Mouse (Mus musculus) hindbrain, embryonic 10.5 days (tissue): ENCODE results near the gene Bet1l. TPM values are rescaled to one million over a fixed set of nuclear protein-coding genes. Genes with fewer than 3 reads are reported as not detected.

Source experiments
- DNase-seq: peaks from one replicate; pipeline ENCODE4 v3.0.0-alpha.2; 2017; ENCODE audit warnings: low spot score
- H3K27ac ChIP-seq: fragments of 300-500 bp; sonication (generic); 2 replicates; pipeline ENCODE4 v1.5.1; 2016; ENCODE audit warnings: mild to moderate bottlenecking, moderate library complexity
- H3K27me3 ChIP-seq: fragments of 300-500 bp; sonication (generic); 2 replicates; pipeline ENCODE4 v1.6.1; 2016; ENCODE audit warnings: mild to moderate bottlenecking; ENCODE audit not compliant: poor library complexity, insufficient read depth, severe bottlenecking
- H3K36me3 ChIP-seq: fragments of 300-500 bp; sonication (generic); 2 replicates; pipeline ENCODE4 v1.6.1; 2016; ENCODE audit warnings: mild to moderate bottlenecking, moderate library complexity
- H3K4me1 ChIP-seq: fragments of 300-500 bp; sonication (generic); replicated peaks from 2 replicates; pipeline ENCODE4 v1.6.1; 2016; ENCODE audit warnings: mild to moderate bottlenecking
- H3K4me3 ChIP-seq: fragments of 300-500 bp; sonication (generic); 2 replicates; pipeline ENCODE4 v1.5.1; 2016; ENCODE audit warnings: mild to moderate bottlenecking, moderate library complexity
- H3K9me3 ChIP-seq: fragments of 300-500 bp; sonication (generic); 2 replicates; pipeline ENCODE4 v1.6.1; 2016; ENCODE audit warnings: mild to moderate bottlenecking, moderate library complexity
- WGBS: fragments of 180-500 bp; shearing (Covaris S2); methylation state at CpG from one replicate; pipeline ENCODE4 v1.1.7; 2016; 5-methylcytosine and 5-hydroxymethylcytosine counted together
- polyA plus RNA-seq: library from polyadenylated mRNA; unstranded; fragments of >200 nt; fragmentation: Nextera tagmentation; extraction: Ambion mirVana; gene quantifications from 2 replicates; pipeline ENCODE4 v1.2.1, GENCODE M21; 2016

Gene Bet1l
- polyA plus RNA-seq, 1 experiment from 2014 or later: 28.8 TPM

DNA sequence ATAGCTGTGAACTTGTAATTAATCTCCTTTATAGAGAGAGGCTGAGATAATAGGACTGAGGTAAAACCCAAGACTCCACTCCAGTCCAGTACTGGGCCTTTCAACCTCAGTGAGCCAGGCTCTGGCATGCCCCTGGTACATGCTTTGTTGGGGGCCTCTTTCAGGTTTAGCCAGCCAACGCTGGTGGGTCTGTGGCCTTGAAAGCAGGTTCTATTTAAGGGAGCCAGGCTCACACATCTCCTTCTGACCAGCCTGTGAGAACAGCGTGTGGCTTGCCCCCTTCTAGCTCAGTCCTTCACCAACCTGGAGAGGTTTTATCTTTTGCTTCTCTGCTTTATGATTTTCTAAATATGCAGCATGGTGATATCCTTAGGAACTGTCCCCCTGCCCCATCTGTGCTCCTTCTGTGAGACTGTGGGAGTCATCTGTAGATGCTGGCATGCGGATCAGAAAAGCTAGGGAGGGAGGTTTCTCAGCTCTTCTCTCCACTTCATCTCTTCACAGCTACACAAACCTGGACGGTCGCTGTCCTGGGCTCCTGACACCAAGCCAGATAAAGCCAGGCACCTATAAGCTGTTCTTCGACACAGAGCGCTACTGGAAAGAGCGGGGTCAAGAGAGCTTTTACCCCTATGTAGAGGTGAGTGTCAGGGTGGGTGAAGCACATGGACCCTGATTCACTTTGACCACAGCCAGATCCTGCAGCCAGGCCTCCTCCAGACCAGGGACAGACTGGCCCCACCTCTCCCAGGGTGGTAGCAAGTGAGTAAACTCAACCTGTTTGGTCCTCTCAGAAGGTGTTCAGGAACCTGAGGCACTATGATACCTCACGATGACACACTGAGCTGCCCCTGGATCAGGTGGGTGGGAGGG lies 20.9 kb downstream of the Bet1l start:
- no peak for DNase-seq
- Histone ChIP-seq H3K27me3 (peaks cover 29% of the 10 kb centered on the region), H3K9me3 (no peaks in the 10 kb centered on the region), H3K27ac (no peak overlapping the region), H3K36me3 (no peaks in the 10 kb centered on the region), H3K4me3 (no peak overlapping the region), H3K4me1 (peaks cover 4% of the 10 kb centered on the region; the same call in 1 of the 2 replicates)
- WGBS: 88% methylated on average over 9 of the region's 9 CpGs

DNA sequence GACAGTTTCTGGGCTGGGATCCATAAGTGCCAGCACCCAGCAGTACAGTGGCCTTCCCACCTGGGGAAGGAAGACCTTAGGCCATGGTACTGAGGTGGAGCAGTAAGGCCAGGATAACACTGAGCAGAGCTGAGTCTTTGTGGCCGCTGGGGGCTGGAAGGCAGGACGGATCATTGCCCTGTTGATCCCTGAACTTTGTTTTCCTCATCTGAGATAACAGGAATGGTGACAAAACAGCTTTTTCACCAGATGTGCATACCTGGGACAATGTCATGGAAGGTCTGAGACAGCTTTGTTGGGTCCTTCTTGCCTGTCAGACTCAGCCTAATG lies 21.7 kb downstream of the Bet1l start:
- Histone ChIP-seq H3K4me3 (no peak overlapping the region), H3K9me3 (no peaks in the 10 kb centered on the region), H3K4me1 (0 out of 2 replicates have a peak, but pooled peaks cover 4% of the 10 kb centered on the region), H3K27ac (0 out of 2 replicates have a peak overlapping the region, but pooled peaks have one; percentile 36), H3K27me3 (peaks cover 21% of the 10 kb centered on the region), H3K36me3 (no peaks in the 10 kb centered on the region)
- DNase-seq: no peak
- WGBS: 76% methylated on average over 2 of the region's 2 CpGs

DNA sequence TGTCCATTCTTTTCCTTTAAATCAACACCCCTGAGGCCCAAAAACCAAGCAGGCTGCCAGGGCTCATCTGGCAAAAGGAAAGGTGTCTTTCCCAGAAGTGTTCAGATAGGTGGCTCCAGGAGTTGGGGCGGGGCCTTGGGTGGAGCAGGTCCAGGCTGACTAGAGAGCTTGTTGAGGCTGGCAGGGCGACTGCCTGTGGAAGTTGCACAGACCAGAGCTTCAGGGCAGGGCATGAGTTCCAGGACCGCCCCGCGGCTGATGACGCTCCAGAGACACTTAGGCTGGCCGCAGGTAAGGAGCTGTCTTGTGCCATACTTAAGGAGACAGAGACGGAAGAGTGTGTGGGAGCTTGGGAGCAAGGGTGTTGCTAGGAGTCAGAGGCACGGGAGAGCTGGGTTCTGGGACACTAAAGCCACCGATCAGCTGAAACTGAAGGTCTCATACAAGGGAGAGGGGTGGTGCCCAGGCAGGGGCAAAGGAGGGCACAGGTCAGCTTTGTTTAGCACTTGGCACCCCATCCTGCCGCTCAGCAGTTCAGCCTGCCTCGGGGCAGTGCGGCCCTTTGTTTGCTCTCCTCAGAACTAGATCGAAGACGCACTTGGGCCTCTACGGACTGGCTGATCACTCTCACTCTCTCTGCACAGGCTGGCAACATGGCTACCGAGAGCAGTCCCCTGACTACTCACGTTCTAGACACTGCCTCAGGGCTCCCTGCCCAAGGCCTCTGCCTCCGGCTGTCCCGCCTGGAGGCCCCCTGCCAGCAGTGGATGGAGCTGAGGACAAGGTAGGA lies 22.2 kb downstream of the Bet1l start, which contains the start of gene Urah:
Gene Urah, plus strand, starts transcription at position 51 of the 790 bp plus-strand sequence.
- peaks cover 16% of the 10 kb centered on the region; the same call in 1 of the 2 replicates for H3K27me3 ChIP-seq
- 49% methylated on average over 20 of the region's 20 CpGs for WGBS
- H3K36me3 ChIP-seq: no peaks in the 10 kb centered on the region
- 0 out of 2 replicates have a peak within 1 kb of the TSS, but pooled peaks have one; percentile 36 for H3K27ac ChIP-seq
- H3K9me3 ChIP-seq: no peaks in the 10 kb centered on the region
- H3K4me3 ChIP-seq: no peak within 1 kb of the TSS
- H3K4me1 ChIP-seq: 0 out of 2 replicates have a peak, but pooled peaks cover 4% of the 10 kb centered on the region
- DNase-seq: no peak

DNA sequence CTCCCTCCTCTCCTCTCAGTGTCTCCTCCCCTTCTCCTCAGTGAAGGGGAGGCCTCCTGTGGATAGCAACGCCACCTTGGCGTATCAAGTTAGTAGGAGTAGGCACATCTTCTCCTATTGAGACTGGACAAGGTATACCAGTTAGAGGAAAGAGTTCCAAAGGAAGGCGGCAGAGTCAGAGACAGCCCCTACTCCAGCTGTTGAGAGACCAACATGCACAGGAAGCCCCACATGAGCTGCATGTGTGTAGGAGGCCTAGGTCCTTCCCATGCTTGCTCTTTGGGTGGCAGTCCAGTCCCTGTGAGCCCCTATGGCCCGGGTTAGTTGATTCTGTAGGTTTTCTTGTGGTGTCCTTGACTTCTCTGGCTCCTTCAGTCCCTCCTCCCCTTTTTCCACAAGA lies 24.0 kb downstream of the Bet1l start:
- Histone ChIP-seq H3K27me3 (0 out of 2 replicates have a peak, but pooled peaks cover 7% of the 10 kb centered on the region), H3K4me1 (0 out of 2 replicates have a peak, but pooled peaks cover 4% of the 10 kb centered on the region), H3K4me3 (no peak overlapping the region), H3K27ac (no peak overlapping the region), H3K36me3 (no peaks in the 10 kb centered on the region), H3K9me3 (no peaks in the 10 kb centered on the region)
- 86% methylated on average over 4 of the region's 4 CpGs for WGBS
- no peak for DNase-seq

DNA sequence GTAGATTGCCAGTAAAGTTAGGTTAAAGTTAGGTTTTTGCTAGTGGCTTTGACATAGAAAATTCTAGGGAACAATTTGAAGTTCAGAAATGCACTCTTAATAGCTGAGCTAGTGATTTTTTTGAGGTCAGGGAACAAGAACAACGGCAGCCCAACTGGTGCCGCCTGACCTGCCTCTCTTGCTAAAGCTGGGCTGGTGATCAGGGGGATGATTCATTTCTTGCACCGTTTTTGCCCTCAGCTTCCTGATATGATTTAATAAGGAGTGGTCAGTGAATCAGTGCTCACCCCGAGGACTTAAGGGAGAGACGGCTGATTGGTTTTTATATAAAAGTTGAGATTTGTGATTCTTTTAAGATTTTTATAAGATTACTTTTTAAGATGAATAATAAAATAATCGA lies 25.9 kb downstream of the Bet1l start:
- WGBS: 74% methylated on average over 6 of the region's 6 CpGs
- H3K27me3 ChIP-seq: 0 out of 2 replicates have a peak, but pooled peaks cover 8% of the 10 kb centered on the region

DNA sequence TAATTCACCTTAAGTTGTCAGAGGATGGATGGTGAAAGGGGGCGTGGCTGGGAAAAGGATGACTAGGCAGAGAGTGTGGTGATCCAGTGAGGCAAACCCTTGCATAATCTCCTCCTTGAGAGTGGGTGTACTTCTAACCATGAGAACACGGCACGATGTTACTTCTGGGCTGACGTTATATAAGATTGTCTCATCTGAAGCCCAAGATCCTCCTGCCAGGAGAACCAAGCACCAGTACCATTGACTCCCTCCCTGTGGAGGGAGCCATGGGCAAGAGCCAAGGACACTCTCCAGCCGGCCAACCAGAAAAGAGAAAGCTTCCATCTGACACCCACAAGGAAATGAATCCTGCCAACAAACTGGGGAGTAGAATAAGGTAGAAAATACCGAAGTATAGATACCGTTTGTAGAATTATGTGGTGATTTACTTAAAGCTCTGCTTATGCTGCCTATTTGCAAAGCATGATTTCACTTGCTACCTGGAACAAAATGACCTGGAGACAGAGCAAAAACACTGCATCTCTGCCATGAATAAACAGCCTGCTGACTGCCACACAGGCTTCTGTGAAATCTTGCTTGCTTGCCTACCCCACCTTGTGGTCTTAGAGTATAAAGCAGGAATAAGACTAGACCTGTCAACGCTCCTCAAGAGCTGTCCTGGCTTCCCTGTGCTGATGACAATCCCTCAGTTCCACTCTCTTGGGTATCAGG lies 29.1 kb downstream of the Bet1l start:
- Histone ChIP-seq H3K36me3 (no peaks in the 10 kb centered on the region), H3K9me3 (no peaks in the 10 kb centered on the region), H3K4me1 (no peaks in the 10 kb centered on the region), H3K4me3 (no peak overlapping the region), H3K27ac (no peak overlapping the region), H3K27me3 (0 out of 2 replicates have a peak, but pooled peaks cover 2% of the 10 kb centered on the region)
- 39% methylated on average over 8 of the region's 8 CpGs for WGBS
- no peak for DNase-seq

More for the DNA sequence above, 25.9 kb downstream of the Bet1l start:
- Histone ChIP-seq H3K27ac (no peak overlapping the region), H3K9me3 (no peaks in the 10 kb centered on the region), H3K4me3 (no peak overlapping the region), H3K4me1 (0 out of 2 replicates have a peak, but pooled peaks cover 4% of the 10 kb centered on the region), H3K36me3 (no peaks in the 10 kb centered on the region)
- no peak for DNase-seq

DNA sequence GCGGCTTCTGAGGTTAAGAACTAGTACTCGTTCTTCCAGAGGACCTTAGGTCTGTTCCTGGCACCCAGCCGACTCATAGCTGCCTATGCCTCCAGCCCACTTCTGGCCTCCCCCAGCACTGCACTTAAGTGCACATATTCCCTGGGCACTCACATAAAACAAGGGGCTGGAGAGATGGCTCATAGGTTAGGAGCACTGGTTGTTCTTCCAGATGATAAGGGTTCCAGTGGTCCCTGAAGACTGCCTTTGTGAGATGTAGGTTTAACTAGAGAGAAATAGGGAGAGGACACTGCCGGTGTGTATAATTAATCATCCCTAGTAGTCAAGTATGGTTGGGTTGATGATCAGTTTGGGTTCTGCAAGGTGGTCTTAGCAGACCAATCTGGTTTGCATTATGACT lies 34.6 kb downstream of the Bet1l start:
- Histone ChIP-seq H3K27ac (no peak overlapping the region), H3K9me3 (no peaks in the 10 kb centered on the region), H3K27me3 (0 out of 2 replicates have a peak, but pooled peaks cover 2% of the 10 kb centered on the region), H3K4me3 (no peak overlapping the region), H3K36me3 (no peaks in the 10 kb centered on the region), H3K4me1 (peaks cover 9% of the 10 kb centered on the region; the same call in 1 of the 2 replicates)
- WGBS: 92% methylated on average over 4 of the region's 4 CpGs
- no peak for DNase-seq

DNA sequence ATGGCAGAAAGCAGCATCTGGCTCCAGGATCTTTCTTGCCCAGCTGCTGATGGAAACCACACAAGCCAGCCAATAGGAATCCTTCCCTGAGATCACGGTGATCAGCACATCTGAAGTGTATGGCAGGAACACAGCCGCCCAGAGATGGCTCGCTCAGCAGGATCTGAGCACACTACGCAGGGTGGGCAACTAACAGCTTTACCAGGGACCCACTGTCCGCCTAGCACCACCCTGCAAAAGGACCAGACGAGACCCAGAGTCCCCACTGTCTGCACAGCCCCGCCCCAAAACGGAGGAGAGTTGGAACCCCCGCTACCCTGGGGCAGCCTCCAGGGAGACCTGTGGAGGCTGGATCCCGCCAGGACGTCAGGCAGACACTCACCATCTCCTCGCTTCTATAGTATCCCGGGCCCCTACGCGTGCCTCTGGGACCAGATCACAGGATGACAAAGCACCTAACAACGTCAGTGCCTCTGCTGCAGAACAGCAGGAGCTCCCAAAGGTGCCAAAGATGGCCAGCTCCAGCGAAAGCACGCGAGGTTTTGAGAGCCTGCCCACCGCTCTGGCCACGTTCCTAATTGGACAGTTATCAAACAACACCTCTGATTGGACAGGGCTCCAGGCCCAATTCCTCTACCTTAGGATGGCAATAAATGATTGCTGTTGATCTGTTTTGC lies 35.6 kb downstream of the Bet1l start, which contains the start of gene Zfp941:
Gene Zfp941, minus strand, starts transcription at position 526 of the 677 bp plus-strand sequence.
- Histone ChIP-seq H3K27ac (peak within 1 kb of the TSS; percentile 82), H3K4me1 (peaks cover 9% of the 10 kb centered on the region; the same call in 1 of the 2 replicates), H3K36me3 (no peaks in the 10 kb centered on the region), H3K27me3 (0 out of 2 replicates have a peak, but pooled peaks cover 2% of the 10 kb centered on the region), H3K9me3 (no peaks in the 10 kb centered on the region), H3K4me3 (peak within 1 kb of the TSS; percentile 64)
- WGBS: 1% methylated on average over 21 of the region's 21 CpGs
- peak; percentile 70 for DNase-seq

DNA sequence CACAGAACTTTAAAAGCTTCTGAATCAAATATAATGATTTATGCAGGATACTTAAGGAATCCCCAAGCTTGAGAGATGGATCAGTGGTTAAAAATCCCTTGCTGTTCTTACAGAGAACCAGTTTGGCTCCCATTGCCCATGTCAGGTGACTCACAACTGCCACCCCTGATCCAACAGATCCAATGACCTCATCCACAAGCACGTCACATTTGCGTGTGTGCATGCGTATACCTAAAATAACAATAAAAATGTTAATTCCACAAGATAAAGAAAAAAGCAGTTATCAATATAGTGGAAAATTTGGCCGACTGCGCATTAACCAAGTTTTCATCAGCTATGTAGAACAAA lies 36.1 kb downstream of the Bet1l start:
- Histone ChIP-seq H3K36me3 (no peaks in the 10 kb centered on the region), H3K4me3 (peak overlapping the region; percentile 64), H3K4me1 (peaks cover 9% of the 10 kb centered on the region; the same call in 1 of the 2 replicates), H3K9me3 (no peaks in the 10 kb centered on the region), H3K27me3 (no peaks in the 10 kb centered on the region), H3K27ac (no peak overlapping the region)
- DNase-seq: no peak
- WGBS: 50% methylated on average over 5 of the region's 5 CpGs

DNA sequence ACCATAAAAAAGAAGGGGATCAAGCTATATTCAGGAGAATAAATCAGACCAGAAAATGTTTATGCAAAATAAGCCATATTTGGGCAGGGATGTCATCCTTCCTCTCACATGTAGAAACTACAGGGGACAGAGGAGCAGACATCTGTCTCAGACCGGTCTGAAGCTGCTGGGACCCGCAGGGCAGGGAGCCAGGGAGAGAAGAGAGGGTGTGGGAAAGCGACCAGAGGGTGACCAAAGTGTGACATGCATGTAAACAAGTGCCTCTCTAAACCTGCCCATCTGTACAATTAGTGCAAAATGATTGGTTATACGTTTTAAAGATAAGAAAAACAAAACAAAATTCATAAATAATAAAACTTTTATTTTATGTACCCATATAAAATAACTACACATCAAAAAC lies 37.2 kb downstream of the Bet1l start:
- DNase-seq: no peak
- H3K27ac ChIP-seq: no peak overlapping the region
- H3K36me3 ChIP-seq: no peaks in the 10 kb centered on the region
- no peaks in the 10 kb centered on the region for H3K9me3 ChIP-seq
- peaks cover 9% of the 10 kb centered on the region; the same call in 1 of the 2 replicates for H3K4me1 ChIP-seq
- no peak overlapping the region for H3K4me3 ChIP-seq
- WGBS: 75% methylated on average over 4 of the region's 4 CpGs
- no peaks in the 10 kb centered on the region for H3K27me3 ChIP-seq

DNA sequence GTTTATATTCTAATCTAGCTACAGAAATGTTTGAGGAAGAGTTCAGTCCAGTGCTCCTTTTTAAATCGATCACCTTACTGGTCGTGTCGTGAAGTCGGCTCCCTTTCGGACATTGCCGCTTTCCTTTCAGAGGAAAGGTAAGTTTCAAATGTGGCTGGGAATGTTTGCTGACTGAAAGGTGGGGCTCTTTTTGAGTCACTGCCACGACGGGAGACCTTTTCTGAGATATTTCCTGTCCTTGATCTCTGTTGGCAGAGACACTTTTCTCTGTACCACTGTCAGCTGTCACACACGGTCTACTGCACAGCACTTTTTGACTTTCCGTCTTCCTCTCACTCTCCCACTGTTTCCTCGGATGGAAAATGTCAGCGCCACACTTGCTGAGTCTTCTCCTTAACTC lies 44.5 kb downstream of the Bet1l start:
- no peaks in the 10 kb centered on the region for H3K4me1 ChIP-seq
- no peak for DNase-seq
- no peaks in the 10 kb centered on the region for H3K27me3 ChIP-seq
- H3K9me3 ChIP-seq: no peaks in the 10 kb centered on the region
- WGBS: 89% methylated on average over 12 of the region's 12 CpGs
- H3K4me3 ChIP-seq: no peak overlapping the region
- H3K27ac ChIP-seq: no peak overlapping the region
- peaks cover 29% of the 10 kb centered on the region for H3K36me3 ChIP-seq

DNA sequence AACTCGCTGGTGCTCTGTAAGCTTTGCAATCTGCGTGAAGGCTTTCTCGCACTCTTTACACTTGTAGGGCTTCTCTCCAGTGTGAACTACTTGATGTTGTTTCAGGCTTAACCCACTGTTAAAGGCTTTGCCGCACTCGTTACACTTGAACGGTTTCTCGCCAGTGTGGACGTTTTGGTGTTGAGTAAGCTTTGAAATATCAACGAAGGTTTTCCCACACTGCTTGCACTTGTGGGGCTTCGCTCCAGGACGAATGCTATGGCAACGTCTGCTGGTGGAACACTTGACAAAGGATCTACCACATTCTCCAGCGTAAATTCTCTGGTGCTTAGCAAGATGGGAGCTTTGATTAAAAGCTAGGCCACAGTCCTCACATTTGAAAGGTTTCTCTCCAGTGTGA lies 45.7 kb downstream of the Bet1l start:
- Histone ChIP-seq H3K4me1 (no peaks in the 10 kb centered on the region), H3K27ac (no peak overlapping the region), H3K9me3 (no peaks in the 10 kb centered on the region), H3K27me3 (no peaks in the 10 kb centered on the region), H3K4me3 (no peak overlapping the region), H3K36me3 (peaks cover 29% of the 10 kb centered on the region)
- DNase-seq: no peak
- WGBS: 88% methylated on average over 13 of the region's 13 CpGs
